Mouse (Mus musculus): ENCODE data around the gene AI987944. TPM values are rescaled to one million over a fixed set of nuclear protein-coding genes. Genes with fewer than 3 reads are reported as not detected.

The AI987944 gene
- polyA plus RNA-seq (2015; fragmentation: Nextera tagmentation; extraction: Ambion mirVana): 13.2 and 14.0 TPM in 2 replicates

DNA sequence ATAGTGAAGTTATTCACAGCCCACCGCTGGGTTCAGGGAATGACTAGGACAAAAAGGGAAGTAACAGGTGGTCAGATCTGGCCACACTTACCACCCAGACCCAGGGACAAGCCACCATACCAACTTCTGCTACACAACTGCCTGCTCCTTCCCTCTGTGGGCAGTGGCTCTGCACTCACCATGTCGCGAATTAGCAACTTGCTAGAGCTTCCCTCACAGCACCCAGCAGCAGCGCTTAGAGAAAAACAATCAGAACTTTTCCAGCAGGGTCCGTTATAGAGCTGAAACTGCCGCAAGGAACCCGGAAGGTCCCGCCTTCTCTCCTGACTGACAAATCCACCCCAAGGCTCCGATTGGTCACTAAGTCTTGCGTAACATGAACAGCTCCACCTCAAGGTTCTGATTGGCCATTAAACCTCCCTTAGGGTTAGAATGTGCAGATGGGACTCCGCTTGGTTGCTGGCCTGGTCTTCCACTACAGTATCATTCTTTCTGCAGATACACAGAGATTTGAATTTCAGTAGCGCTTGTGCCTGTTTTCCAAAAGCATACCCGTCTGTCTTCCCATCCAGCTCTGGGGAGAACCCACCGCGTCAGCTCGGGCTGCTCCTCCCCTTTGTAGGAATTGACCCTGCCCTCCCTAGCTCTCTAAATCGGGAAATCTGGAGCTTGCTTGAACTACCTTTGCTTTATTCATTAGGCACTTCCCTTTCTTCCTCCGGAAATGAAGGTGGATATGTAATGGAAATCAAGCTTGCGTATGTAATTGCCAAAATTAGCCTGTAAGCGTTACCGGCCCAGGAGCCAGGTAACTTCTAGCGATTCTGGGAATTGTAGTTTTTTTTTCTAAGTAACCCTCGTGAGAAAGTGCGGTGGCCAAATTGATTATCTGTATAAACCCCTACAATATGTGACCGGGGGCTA lies at the start of gene AI987944:
TSS of gene AI987944 (minus strand) at position 332 of the 924 bp plus-strand sequence.
- H3K4me2 ChIP-seq: peak within 1 kb of the TSS; percentile 60
- WGBS: 0% methylated on average over 25 of the region's 25 CpGs

DNA sequence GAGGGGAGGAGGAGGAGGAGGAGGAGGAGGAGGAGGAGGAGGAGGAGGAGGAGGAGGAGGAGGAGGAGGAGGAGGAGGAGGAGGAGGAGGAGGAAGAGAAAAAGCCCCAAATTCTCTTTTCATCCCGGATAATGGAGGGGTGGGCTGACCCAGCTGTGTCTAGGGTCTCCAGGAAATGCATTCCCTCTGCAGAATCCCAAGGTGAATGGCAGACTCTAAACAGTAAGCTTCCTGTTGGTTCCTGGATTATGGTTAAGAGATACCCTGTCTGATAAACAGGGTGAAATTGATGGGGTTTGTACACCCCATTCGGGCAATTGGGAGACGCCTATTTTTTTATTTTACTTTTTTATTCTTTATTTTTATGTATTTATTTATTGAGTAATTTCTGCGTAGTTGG lies 951 bp upstream of the AI987944 start:
- H3K27ac ChIP-seq: no peak overlapping the region
- H3K9ac ChIP-seq: no peak overlapping the region
- no peak for ATAC-seq (ENCODE audit: insufficient read depth, low FRiP score, low read depth)

More for the DNA sequence above, at the start of gene AI987944:
- no peaks in the 10 kb centered on the region for H3K4me1 ChIP-seq
- peak within 1 kb of the TSS; percentile 32; the same call in 1 of the 2 replicates for H3K9ac ChIP-seq
- peak; percentile 99 for ATAC-seq (ENCODE audit: insufficient read depth, low FRiP score, low read depth)
- H3K4me3 ChIP-seq (replicated peaks): peak within 1 kb of the TSS; percentile 68
- H3K9me3 ChIP-seq: no peaks in the 10 kb centered on the region
- peak within 1 kb of the TSS; percentile 87 for H3K27ac ChIP-seq
- H3K36me3 ChIP-seq: no peaks in the 10 kb centered on the region
- no peaks in the 10 kb centered on the region for H3K27me3 ChIP-seq (replicated peaks)

More for the DNA sequence above, 951 bp upstream of the AI987944 start:
- H3K36me3 ChIP-seq: no peaks in the 10 kb centered on the region
- no peak overlapping the region for H3K4me3 ChIP-seq (replicated peaks)
- H3K4me2 ChIP-seq: no peak overlapping the region
- WGBS: 68% methylated on average over 4 of the region's 4 CpGs
- no peaks in the 10 kb centered on the region for H3K4me1 ChIP-seq
- no peaks in the 10 kb centered on the region for H3K9me3 ChIP-seq
- no peaks in the 10 kb centered on the region for H3K27me3 ChIP-seq (replicated peaks)

Other genes starting within 250 kb of the AI987944 start
- not detected in 2 replicates for gene Gm5592, start 239.5 kb downstream of the AI987944 start, polyA plus RNA-seq (2015; fragmentation: Nextera tagmentation; extraction: Ambion mirVana)
- gene Vmn2r57, start 55.3 kb upstream of the AI987944 start, polyA plus RNA-seq (2015; fragmentation: Nextera tagmentation; extraction: Ambion mirVana): 0.14 and 0.22 TPM in 2 replicates
- gene Gm20449, start 106.0 kb upstream of the AI987944 start, polyA plus RNA-seq (2015; fragmentation: Nextera tagmentation; extraction: Ambion mirVana): 0.08 and 0.14 TPM in 2 replicates
- gene AW146154, start 106.5 kb upstream of the AI987944 start, polyA plus RNA-seq (2015; fragmentation: Nextera tagmentation; extraction: Ambion mirVana): 10.9 and 11.4 TPM in 2 replicates
- gene Gm6871, start 180.3 kb upstream of the AI987944 start, polyA plus RNA-seq (2015; fragmentation: Nextera tagmentation; extraction: Ambion mirVana): 0.09 TPM in 1 of 2 replicates, not detected in the other
- 11.0 and 12.1 TPM in 2 replicates for gene 2610021A01Rik, start 205.9 kb upstream of the AI987944 start, polyA plus RNA-seq (2015; fragmentation: Nextera tagmentation; extraction: Ambion mirVana)
- 8.5 and 9.6 TPM in 2 replicates for gene Zfp788, start 239.8 kb upstream of the AI987944 start, polyA plus RNA-seq (2015; fragmentation: Nextera tagmentation; extraction: Ambion mirVana)

Measured in stomach, embryonic 15.5 days (tissue).